Mouse (Mus musculus) kidney, postnatal 0 days (tissue): ENCODE data around the gene Nid1. TPM values are rescaled to one million over a fixed set of nuclear protein-coding genes. Genes with fewer than 3 reads are reported as not detected.
"Not testable (repeated sequence)": the region's sequence is repeated elsewhere in the genome, so short reads cannot be mapped to it uniquely, and the experiment has no call there.

Source experiments
- ATAC-seq: fragments of 200-750 bp; cut with Nextera tagmentation; replicated peaks from 2 replicates; pipeline ENCODE4 v1.8.0; 2017; ENCODE audit warnings: low read depth, moderate number of reproducible peaks, moderate TSS enrichment, moderate library complexity; ENCODE audit not compliant: low FRiP score
- DNase-seq: peaks from one replicate; pipeline ENCODE4 v3.0.0-alpha.2; 2016; ENCODE audit warnings: low spot score
- H3K27ac ChIP-seq: fragments of 300-500 bp; sonication (generic); 2 replicates; pipeline ENCODE4 v1.5.1; 2014; ENCODE audit warnings: mild to moderate bottlenecking
- H3K27me3 ChIP-seq: fragments of 300-500 bp; sonication (generic); 2 replicates; pipeline ENCODE4 v1.6.1; 2014; ENCODE audit warnings: low read length, mixed read lengths; ENCODE audit not compliant: insufficient read depth
- H3K36me3 ChIP-seq: fragments of 300-500 bp; sonication (generic); 2 replicates; pipeline ENCODE4 v1.6.1; 2014; ENCODE audit warnings: low read length, mixed read lengths; ENCODE audit not compliant: insufficient read depth
- H3K4me1 ChIP-seq: fragments of 300-500 bp; sonication (generic); replicated peaks from 2 replicates; pipeline ENCODE4 v1.6.1; 2014; ENCODE audit warnings: antibody characterized with exemption, low read length, mixed read lengths; ENCODE audit not compliant: insufficient read depth
- H3K4me2 ChIP-seq: fragments of 300-500 bp; sonication (generic); 2 replicates; pipeline ENCODE4 v1.6.1; 2014; ENCODE audit warnings: mild to moderate bottlenecking, low read length, moderate library complexity, mixed read lengths
- H3K4me3 ChIP-seq: fragments of 300-500 bp; sonication (generic); replicated peaks from 2 replicates; pipeline ENCODE4 v1.5.1; 2014; ENCODE audit warnings: low read depth, low read length
- H3K9ac ChIP-seq: fragments of 300-500 bp; sonication (generic); 2 replicates; pipeline ENCODE4 v1.6.1; 2014; ENCODE audit warnings: low read depth, low read length
- H3K9me3 ChIP-seq: fragments of 300-500 bp; sonication (generic); replicated peaks from 2 replicates; pipeline ENCODE4 v1.6.1; 2016; ENCODE audit warnings: low read length, inconsistent platforms, mixed read lengths
- WGBS: fragments of 180-500 bp; shearing (Covaris S2); extraction: QIAGEN DNeasy Blood & Tissue Kit; methylation state at CpG from one replicate; pipeline ENCODE4 v1.1.7; 2014; 5-methylcytosine and 5-hydroxymethylcytosine counted together
- polyA plus RNA-seq: library from polyadenylated mRNA; unstranded; fragments of >200 nt; fragmentation: Nextera tagmentation; extraction: Ambion mirVana; gene quantifications from 2 replicates; pipeline ENCODE4 v1.2.1, GENCODE M21; 2015

The Nid1 gene
- polyA plus RNA-seq: 90.1 and 93.8 TPM in 2 replicates

GRCm38 (mm10) chr13:13437460-13438015, at the start of gene Nid1:
Nid1 (plus strand) TSS chr13:13437551.
- not testable (repeated sequence) for H3K9me3 ChIP-seq, H3K36me3 ChIP-seq, H3K4me1 ChIP-seq, H3K27me3 ChIP-seq, H3K27ac ChIP-seq, H3K9ac ChIP-seq
- peak; percentile 38 for DNase-seq
- WGBS: 1% methylated on average over 23 of the region's 39 CpGs
- peak within 1 kb of the TSS; percentile 20 for H3K4me3 ChIP-seq
- peak; percentile 77 for ATAC-seq
- peak within 1 kb of the TSS; percentile 27; the same call in 1 of the 2 replicates for H3K4me2 ChIP-seq

GRCm38 (mm10) chr13:13393228-13394095, 43.9 kb upstream of the Nid1 start, which contains the start of gene Gpr137b:
Gpr137b (minus strand) TSS chr13:13394014.
- not testable (repeated sequence) for H3K27me3 ChIP-seq, H3K27ac ChIP-seq, H3K9ac ChIP-seq, H3K36me3 ChIP-seq, H3K4me1 ChIP-seq, H3K9me3 ChIP-seq
- ATAC-seq (peak; percentile 85), DNase-seq (peak; percentile 36)
- peak within 1 kb of the TSS; percentile 54 for H3K4me2 ChIP-seq
- H3K4me3 ChIP-seq: peak within 1 kb of the TSS; percentile 30; the same call in 1 of the 2 replicates
- WGBS: under 1% methylated on average over 44 of the region's 78 CpGs

GRCm38 (mm10) chr13:13394096-13394395, 43.3 kb upstream of the Nid1 start:
- H3K36me3 ChIP-seq, H3K4me1 ChIP-seq, H3K9me3 ChIP-seq, H3K9ac ChIP-seq, H3K27me3 ChIP-seq, H3K27ac ChIP-seq: not testable (repeated sequence)
- ATAC-seq: peak; percentile 71
- under 1% methylated on average over 12 of the region's 15 CpGs for WGBS
- H3K4me2 ChIP-seq: peak overlapping the region; percentile 54
- peak; percentile 36 for DNase-seq
- H3K4me3 ChIP-seq: peak overlapping the region; percentile 22; the same call in 1 of the 2 replicates

- not testable (repeated sequence) for H3K36me3 ChIP-seq, ATAC-seq, H3K4me1 ChIP-seq, H3K4me3 ChIP-seq, H3K9me3 ChIP-seq, DNase-seq, H3K27ac ChIP-seq, H3K9ac ChIP-seq, H3K4me2 ChIP-seq, H3K27me3 ChIP-seq
- WGBS: 73% methylated on average over 3 of the region's 3 CpGs
Observed at GRCm38 (mm10) chr13:13400851-13401250, 36.5 kb upstream of the Nid1 start.

- not testable (repeated sequence) for H3K36me3 ChIP-seq, H3K27ac ChIP-seq, H3K9me3 ChIP-seq, ATAC-seq, H3K4me3 ChIP-seq, DNase-seq, H3K4me1 ChIP-seq, H3K4me2 ChIP-seq, H3K9ac ChIP-seq, H3K27me3 ChIP-seq
- WGBS: 66% methylated on average over 5 of the region's 5 CpGs
Observed at GRCm38 (mm10) chr13:13402818-13403217, 34.5 kb upstream of the Nid1 start.

- not testable (repeated sequence) for ATAC-seq, H3K9me3 ChIP-seq, H3K27me3 ChIP-seq, H3K9ac ChIP-seq, H3K4me2 ChIP-seq, H3K4me3 ChIP-seq, H3K27ac ChIP-seq, H3K4me1 ChIP-seq, H3K36me3 ChIP-seq, DNase-seq
- whole genome bisulfite sequencing: 83% methylated on average over 2 of the region's 3 CpGs
Observed at GRCm38 (mm10) chr13:13403366-13403765, 34.0 kb upstream of the Nid1 start.

- not testable (repeated sequence) for H3K27me3 ChIP-seq, H3K9me3 ChIP-seq, H3K4me3 ChIP-seq, H3K4me2 ChIP-seq, ATAC-seq, H3K4me1 ChIP-seq, H3K9ac ChIP-seq, H3K36me3 ChIP-seq, DNase-seq, H3K27ac ChIP-seq
- 64% methylated on average over 4 of the region's 6 CpGs for WGBS
Observed at GRCm38 (mm10) chr13:13403839-13404238, 33.5 kb upstream of the Nid1 start.

- not testable (repeated sequence) for H3K27me3 ChIP-seq, DNase-seq
- peak; percentile 40; the same call in 1 of the 2 replicates for ATAC-seq
Observed at GRCm38 (mm10) chr13:13404517-13405155, 32.7 kb upstream of the Nid1 start.

GRCm38 (mm10) chr13:13405511-13405910, 31.8 kb upstream of the Nid1 start:
- not testable (repeated sequence) for H3K4me2 ChIP-seq, H3K9ac ChIP-seq, H3K4me3 ChIP-seq, H3K9me3 ChIP-seq, DNase-seq, H3K27ac ChIP-seq, H3K4me1 ChIP-seq, H3K36me3 ChIP-seq, H3K27me3 ChIP-seq
- whole genome bisulfite sequencing: no CpG with 5 or more reads among the region's 6 CpGs
- peak; percentile 84 for ATAC-seq

More at GRCm38 (mm10) chr13:13404517-13405155, 32.7 kb upstream of the Nid1 start:
- H3K9me3 ChIP-seq, H3K4me3 ChIP-seq, H3K36me3 ChIP-seq, H3K9ac ChIP-seq, H3K4me1 ChIP-seq, H3K4me2 ChIP-seq: not testable (repeated sequence)
- WGBS: 77% methylated on average over 4 of the region's 6 CpGs
- peak overlapping the region; percentile 8; the same call in 1 of the 2 replicates for H3K27ac ChIP-seq
